Mouse (Mus musculus) central nervous system, embryonic 14 days (tissue): Measurements from ENCODE around the gene Cfap157. TPM values are rescaled to one million over a fixed set of nuclear protein-coding genes. Genes with fewer than 3 reads are reported as not detected.

Source experiments
- polyA plus RNA-seq: library from polyadenylated mRNA; depleted of rRNA; stranded (reverse); fragments of >200 nt; gene quantifications from 2 replicates; pipeline ENCODE4 v1.2.3, GENCODE M21; 2012; rRNA removed

Gene Cfap157
- 0.41 and 1.1 TPM in 2 replicates for polyA plus RNA-seq

DNA sequence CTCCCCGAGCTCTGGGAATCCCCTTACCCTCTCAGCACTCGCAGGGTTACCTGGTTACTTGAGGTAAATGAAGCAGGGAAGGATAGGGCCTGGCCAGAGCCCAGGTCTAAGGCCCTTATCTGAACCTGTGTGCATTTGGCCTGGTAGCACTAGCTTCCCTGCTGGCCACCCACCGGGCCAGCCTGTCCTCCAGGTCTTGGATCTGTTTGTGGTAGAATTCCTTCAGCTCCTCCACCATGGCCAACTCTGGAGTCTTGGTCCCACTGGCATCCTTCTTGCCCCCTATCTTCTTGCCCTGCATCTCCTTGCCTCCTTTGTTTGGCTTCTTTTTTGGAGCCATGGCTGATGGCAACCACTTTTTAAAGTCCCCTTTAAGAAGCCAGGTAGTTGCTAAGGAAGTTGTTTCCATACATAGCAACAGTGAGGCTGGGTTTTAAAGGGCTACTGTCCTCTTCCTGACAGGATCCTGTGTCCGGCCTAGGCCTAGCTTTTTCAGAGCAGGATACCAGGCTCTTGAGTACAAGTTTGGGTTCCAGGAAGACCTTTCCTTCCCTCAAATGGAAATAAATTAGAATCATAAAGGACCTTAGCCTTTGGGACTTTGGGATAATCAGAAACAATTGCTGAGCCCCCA, at the start of gene Cfap157:
Gene Cfap157 (minus strand): TSS at position 381 of the 634 bp plus-strand sequence.

DNA sequence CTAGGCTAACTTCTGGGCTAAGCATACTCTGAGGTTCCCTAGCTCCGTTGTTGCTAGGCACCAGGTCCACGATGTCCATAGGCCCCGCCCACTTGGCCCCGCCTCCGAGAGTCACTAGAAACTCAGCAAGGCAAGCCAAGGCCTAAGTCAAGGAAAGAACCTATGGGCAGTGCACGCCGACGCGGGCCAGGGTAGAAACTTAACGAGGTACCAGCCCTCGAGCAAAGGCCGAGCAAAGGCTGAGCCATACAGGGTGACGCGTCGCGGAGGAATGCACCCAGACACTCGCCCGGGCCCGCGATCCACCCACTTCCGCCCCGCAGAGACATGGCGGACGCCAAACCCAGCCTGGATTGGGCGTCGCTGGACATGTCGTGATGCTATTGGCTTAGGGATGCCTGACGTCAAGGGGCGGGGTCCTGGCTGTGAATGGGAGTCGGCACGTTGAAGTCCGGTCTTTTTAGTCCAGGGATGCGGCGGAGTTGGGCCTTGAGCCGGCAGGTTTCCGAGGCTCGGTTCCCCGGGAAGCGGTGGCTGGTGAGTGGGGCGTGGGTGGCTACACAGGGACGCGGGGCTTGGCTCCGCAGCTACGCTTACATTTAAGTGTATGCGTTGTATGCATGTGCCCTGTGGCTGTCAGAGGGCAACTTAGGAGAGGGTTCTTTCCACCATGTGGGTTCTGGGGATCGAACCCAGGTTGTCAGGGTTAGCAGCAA, 8.7 kb downstream of the Cfap157 start, which contains the start of the genes Ttc16 and Ptrh1:
Gene Ttc16 (minus strand): TSS at position 275 of the 716 bp plus-strand sequence.
Gene Ptrh1 (plus strand): TSS at position 428 of the 716 bp plus-strand sequence.

DNA sequence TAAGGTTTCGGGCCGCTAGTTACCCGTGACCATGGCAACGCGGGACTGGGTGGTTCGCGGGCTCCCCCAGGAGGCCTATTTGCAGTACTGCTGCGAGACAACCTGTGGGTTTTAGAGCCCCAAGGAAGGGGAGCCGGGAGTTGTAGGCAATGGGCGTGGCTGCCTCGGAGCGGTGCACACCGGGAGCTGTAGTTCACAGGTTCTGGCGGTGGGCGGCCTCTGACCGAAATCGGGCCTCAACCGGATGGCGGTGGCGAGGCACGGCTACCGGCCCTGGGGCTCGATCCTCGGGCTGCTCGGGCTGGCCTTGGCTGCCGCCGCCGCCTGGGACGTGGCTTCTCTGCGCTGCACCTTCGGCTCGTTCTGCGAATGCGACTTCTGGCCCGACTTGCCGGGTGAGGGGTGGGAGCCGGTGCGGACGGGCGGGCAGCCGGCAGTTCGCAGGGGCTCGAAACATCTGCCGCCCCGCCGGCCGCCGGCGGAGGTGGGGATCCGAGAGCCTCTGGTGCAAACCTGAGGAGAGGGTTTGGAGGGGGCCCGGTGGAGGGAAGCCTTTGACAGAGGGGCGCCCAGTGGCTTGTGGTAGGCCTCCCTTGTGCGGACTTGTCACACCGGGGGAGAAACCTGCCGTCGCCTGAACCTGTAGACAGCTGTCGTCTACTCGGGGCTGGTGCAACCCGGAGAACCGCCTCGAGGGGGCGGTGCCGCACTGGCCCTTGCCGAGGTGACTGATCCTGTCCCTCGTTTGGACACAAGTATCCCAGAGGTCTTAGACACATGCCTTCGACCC, 27.0 kb downstream of the Cfap157 start, which contains the start of gene Tor2a:
Gene Tor2a (plus strand): TSS at position 179 of the 790 bp plus-strand sequence.

DNA sequence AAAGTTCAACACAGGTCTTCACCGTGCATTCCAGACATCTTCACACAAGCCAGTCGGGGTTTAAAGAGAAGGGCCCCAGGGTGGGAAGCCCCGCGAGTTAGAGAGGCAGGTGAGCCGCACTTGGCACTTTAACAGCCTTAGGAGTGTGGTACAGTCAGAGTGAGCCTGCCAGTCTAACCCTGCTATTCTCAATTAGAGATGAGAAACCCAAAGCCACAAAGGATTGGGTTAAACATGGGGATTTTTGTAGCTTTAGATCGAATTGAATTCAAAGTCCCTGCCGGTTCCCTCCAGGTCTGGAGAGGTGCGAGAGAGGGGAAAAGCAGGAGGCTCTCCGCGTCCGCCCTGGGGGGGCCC, 43.3 kb downstream of the Cfap157 start, which contains the start of gene 6330409D20Rik:
Gene 6330409D20Rik (minus strand): TSS at position 101 of the 357 bp plus-strand sequence.

Other genes with a start within 250 kb of the Cfap157 start
- gene Fam102a, start 249.1 kb downstream of the Cfap157 start, polyA plus RNA-seq: 8.6 and 10.4 TPM in 2 replicates
- 162 and 163 TPM in 2 replicates for gene Dpm2, start 213.6 kb downstream of the Cfap157 start, polyA plus RNA-seq
- 12.2 and 12.4 TPM in 2 replicates for gene Pip5kl1, start 209.6 kb downstream of the Cfap157 start, polyA plus RNA-seq
- gene 9430097D07Rik, start 208.7 kb downstream of the Cfap157 start, polyA plus RNA-seq: 0.16 and 0.17 TPM in 2 replicates
- gene St6galnac4, start 197.3 kb downstream of the Cfap157 start, polyA plus RNA-seq: 17.9 and 23.0 TPM in 2 replicates
- 20.1 and 25.6 TPM in 2 replicates for gene St6galnac6, start 184.7 kb downstream of the Cfap157 start, polyA plus RNA-seq
- 35.9 and 36.5 TPM in 2 replicates for gene Ak1, start 162.7 kb downstream of the Cfap157 start, polyA plus RNA-seq
- 24.4 and 31.1 TPM in 2 replicates for gene Eng, start 137.8 kb downstream of the Cfap157 start, polyA plus RNA-seq
- gene Fpgs, start 80.3 kb downstream of the Cfap157 start, polyA plus RNA-seq: 35.7 and 45.6 TPM in 2 replicates
- 243 and 261 TPM in 2 replicates for gene Cdk9, start 71.4 kb downstream of the Cfap157 start, polyA plus RNA-seq
- 43.8 and 50.4 TPM in 2 replicates for gene Sh2d3c, start 63.4 kb downstream of the Cfap157 start, polyA plus RNA-seq
- gene 6330409D20Rik, start 43.4 kb downstream of the Cfap157 start, polyA plus RNA-seq: 3.1 TPM in 2 replicates
- 66.0 and 68.9 TPM in 2 replicates for gene Tor2a, start 27.2 kb downstream of the Cfap157 start, polyA plus RNA-seq
- gene Ttc16, start 8.8 kb downstream of the Cfap157 start, polyA plus RNA-seq: 1.2 and 1.7 TPM in 2 replicates
- gene Ptrh1, start 8.6 kb downstream of the Cfap157 start, polyA plus RNA-seq: 8.2 and 9.7 TPM in 2 replicates
- gene Stxbp1, start 62.8 kb upstream of the Cfap157 start, polyA plus RNA-seq: 156 and 171 TPM in 2 replicates
- 40.9 and 49.2 TPM in 2 replicates for gene Fam129b, start 91.7 kb upstream of the Cfap157 start, polyA plus RNA-seq
- 826 and 889 TPM in 2 replicates for gene Rpl12, start 177.1 kb upstream of the Cfap157 start, polyA plus RNA-seq
- gene Lrsam1, start 177.2 kb upstream of the Cfap157 start, polyA plus RNA-seq: 26.4 and 26.6 TPM in 2 replicates
- gene Slc2a8, start 197.7 kb upstream of the Cfap157 start, polyA plus RNA-seq: 26.6 and 27.4 TPM in 2 replicates